Mouse (Mus musculus) midbrain, postnatal 0 days (tissue): Measurements from ENCODE around the gene Cox7a2l. TPM values are rescaled to one million over a fixed set of nuclear protein-coding genes. Genes with fewer than 3 reads are reported as not detected.
A peak's percentile ranks its signal among the peaks of the same experiment; 100 is the strongest.

Experiments
- ATAC-seq: fragments of 200-750 bp; cut with Nextera tagmentation; 2 replicates; pipeline ENCODE4 v1.8.0; 2017; ENCODE audit warnings: moderate number of reproducible peaks, mild to moderate bottlenecking, moderate TSS enrichment, moderate library complexity; ENCODE audit not compliant: low FRiP score
- DNase-seq: peaks from one replicate; pipeline ENCODE4 v3.0.0-alpha.2; 2015; ENCODE audit warnings: low spot score
- H3K27ac ChIP-seq: fragments of 300-500 bp; sonication (generic); 2 replicates; pipeline ENCODE4 v1.5.1; 2014; ENCODE audit warnings: low read depth, mild to moderate bottlenecking, low read length, mixed read lengths
- H3K27me3 ChIP-seq: fragments of 300-500 bp; sonication (generic); 2 replicates; pipeline ENCODE4 v1.6.1; 2014; ENCODE audit warnings: low read length, control low read depth, mixed read lengths; ENCODE audit not compliant: insufficient read depth
- H3K36me3 ChIP-seq: fragments of 300-500 bp; sonication (generic); 2 replicates; pipeline ENCODE4 v1.6.1; 2014; ENCODE audit warnings: low read length, control low read depth, mixed read lengths; ENCODE audit not compliant: insufficient read depth
- H3K4me1 ChIP-seq: fragments of 300-500 bp; sonication (generic); 2 replicates; pipeline ENCODE4 v1.6.1; 2014; ENCODE audit warnings: mild to moderate bottlenecking, control low read depth, antibody characterized with exemption, low read length, mixed read lengths; ENCODE audit not compliant: insufficient read depth
- H3K4me2 ChIP-seq: fragments of 300-500 bp; sonication (generic); 2 replicates; pipeline ENCODE4 v1.6.1; 2014; ENCODE audit warnings: low read depth, mild to moderate bottlenecking, low read length, mixed read lengths; ENCODE audit not compliant: poor library complexity, severe bottlenecking
- H3K4me3 ChIP-seq: fragments of 300-500 bp; sonication (generic); 2 replicates; pipeline ENCODE4 v1.5.1; 2014; ENCODE audit warnings: low read depth, mild to moderate bottlenecking, low read length, moderate library complexity
- H3K9ac ChIP-seq: fragments of 300-500 bp; sonication (generic); replicated peaks from 2 replicates; pipeline ENCODE4 v1.6.1; 2014; ENCODE audit warnings: mild to moderate bottlenecking, low read length, moderate library complexity, mixed read lengths; ENCODE audit not compliant: poor library complexity, severe bottlenecking
- H3K9me3 ChIP-seq: fragments of 300-500 bp; sonication (generic); 2 replicates; pipeline ENCODE4 v1.6.1; 2016; ENCODE audit warnings: low read length, control low read depth
- CTCF ChIP-seq: IDR thresholded peaks from 2 replicates; pipeline ENCODE4 v1.5.1; 2016; ENCODE audit warnings: antibody characterized with exemption, mild to moderate bottlenecking
- WGBS: fragments of 180-500 bp; shearing (Covaris S2); extraction: QIAGEN DNeasy Blood & Tissue Kit; methylation state at CpG from one replicate; pipeline ENCODE4 v1.1.7; 2014; 5-methylcytosine and 5-hydroxymethylcytosine counted together
- polyA plus RNA-seq: library from polyadenylated mRNA; unstranded; fragments of >200 nt; fragmentation: Nextera tagmentation; extraction: Ambion mirVana; gene quantifications from 2 replicates; pipeline ENCODE4 v1.2.1, GENCODE M21; 2015
- total RNA-seq: library from RNA; depleted of rRNA; stranded (reverse); fragments of >200 nt; gene quantifications from 2 replicates; pipeline ENCODE4 v1.2.3, GENCODE M21; 2014; rRNA removed

Cox7a2l gene
- total RNA-seq (354 and 498 TPM in 2 replicates), polyA plus RNA-seq (228 and 230 TPM in 2 replicates)

- H3K27ac ChIP-seq, result no peak within 1 kb of the TSS
- H3K9me3 ChIP-seq, result no peaks in the 10 kb centered on the region
- no peak for TF ChIP-seq CTCF
- no peak within 1 kb of the TSS for H3K4me2 ChIP-seq
- H3K27me3 ChIP-seq, result no peaks in the 10 kb centered on the region
- no peak for ATAC-seq
- WGBS, result 93% methylated on average over 8 of the region's 8 CpGs
- H3K36me3 ChIP-seq, result no peaks in the 10 kb centered on the region
- H3K4me1 ChIP-seq, result peaks cover 9% of the 10 kb centered on the region; the same call in 1 of the 2 replicates
- H3K9ac ChIP-seq, result no peak within 1 kb of the TSS
- no peak within 1 kb of the TSS for H3K4me3 ChIP-seq
- DNase-seq, result no peak
These were observed at the start of gene Cox7a2l for GRCm38 (mm10) chr17:83517280-83518015. Gene Cox7a2l, minus strand, starts transcription at chr17:83517330.

- H3K36me3 ChIP-seq, result no peaks in the 10 kb centered on the region
- 77% methylated on average over 4 of the region's 4 CpGs for WGBS
- no peak overlapping the region for H3K4me3 ChIP-seq
- ATAC-seq (peak; percentile 31; the same call in 1 of the 2 replicates), DNase-seq (peak; percentile 79)
- no peaks in the 10 kb centered on the region for H3K4me1 ChIP-seq
- no peaks in the 10 kb centered on the region for H3K27me3 ChIP-seq
- H3K4me2 ChIP-seq, result no peak overlapping the region
- TF ChIP-seq CTCF, result no peak
- no peak overlapping the region for H3K27ac ChIP-seq
- no peaks in the 10 kb centered on the region for H3K9me3 ChIP-seq
- no peak overlapping the region for H3K9ac ChIP-seq
These were observed 48.4 kb upstream of the Cox7a2l start for GRCm38 (mm10) chr17:83565506-83565905.

DNA sequence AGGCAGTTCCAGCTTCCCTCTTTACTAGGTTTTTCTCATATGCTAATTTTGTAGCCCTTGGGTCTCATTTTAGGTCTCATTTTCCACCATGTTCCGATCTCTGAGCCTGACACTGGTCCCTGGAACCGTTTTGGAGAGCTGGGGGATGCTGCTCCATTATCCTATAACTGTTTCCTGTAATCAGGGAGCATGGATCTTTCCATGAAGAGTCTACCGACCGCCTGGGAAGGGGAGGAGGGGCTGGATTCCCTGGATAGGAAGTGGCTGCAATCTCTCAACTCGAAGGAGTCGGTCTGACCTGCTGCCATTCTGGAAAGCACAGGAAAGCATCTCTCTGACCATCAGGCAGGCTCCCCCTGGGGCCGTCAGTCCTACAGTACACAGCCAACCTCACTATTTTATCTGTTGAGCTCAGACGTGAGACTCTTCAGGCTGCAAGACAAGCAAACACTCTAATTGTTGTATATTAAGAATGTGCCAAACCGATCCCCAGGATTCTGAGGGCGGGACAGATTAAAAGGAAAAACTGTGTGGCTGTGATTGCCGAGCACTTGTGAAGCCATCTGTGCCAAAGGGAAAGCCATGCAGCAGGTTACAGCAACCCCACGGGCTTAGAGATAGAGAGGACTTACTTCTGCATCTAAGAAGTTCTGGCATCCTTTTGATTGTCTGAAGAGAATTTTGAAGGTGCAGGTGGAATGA is 47.1 kb upstream of the Cox7a2l start:
- WGBS, result 69% methylated on average over 12 of the region's 12 CpGs
- no peak overlapping the region for H3K4me2 ChIP-seq
- no peak overlapping the region for H3K4me3 ChIP-seq
- H3K36me3 ChIP-seq, result no peaks in the 10 kb centered on the region
- DNase-seq, result no peak
- TF ChIP-seq CTCF, result no peak
- no peak overlapping the region for H3K9ac ChIP-seq
- no peak overlapping the region for H3K27ac ChIP-seq
- no peaks in the 10 kb centered on the region for H3K4me1 ChIP-seq
- no peaks in the 10 kb centered on the region for H3K27me3 ChIP-seq
- no peak for ATAC-seq
- H3K9me3 ChIP-seq, result no peaks in the 10 kb centered on the region

- WGBS, result 49% methylated on average over 10 of the region's 10 CpGs
- ATAC-seq (no peak), DNase-seq (no peak)
- H3K9ac ChIP-seq, result no peak overlapping the region
- TF ChIP-seq CTCF, result peak; percentile 63
- no peaks in the 10 kb centered on the region for H3K4me1 ChIP-seq
- no peak overlapping the region for H3K4me2 ChIP-seq
- H3K36me3 ChIP-seq, result no peaks in the 10 kb centered on the region
- H3K9me3 ChIP-seq, result no peaks in the 10 kb centered on the region
- no peaks in the 10 kb centered on the region for H3K27me3 ChIP-seq
- H3K27ac ChIP-seq, result no peak overlapping the region
- no peak overlapping the region for H3K4me3 ChIP-seq
These were observed 46.6 kb upstream of the Cox7a2l start for GRCm38 (mm10) chr17:83563703-83564111.

DNA sequence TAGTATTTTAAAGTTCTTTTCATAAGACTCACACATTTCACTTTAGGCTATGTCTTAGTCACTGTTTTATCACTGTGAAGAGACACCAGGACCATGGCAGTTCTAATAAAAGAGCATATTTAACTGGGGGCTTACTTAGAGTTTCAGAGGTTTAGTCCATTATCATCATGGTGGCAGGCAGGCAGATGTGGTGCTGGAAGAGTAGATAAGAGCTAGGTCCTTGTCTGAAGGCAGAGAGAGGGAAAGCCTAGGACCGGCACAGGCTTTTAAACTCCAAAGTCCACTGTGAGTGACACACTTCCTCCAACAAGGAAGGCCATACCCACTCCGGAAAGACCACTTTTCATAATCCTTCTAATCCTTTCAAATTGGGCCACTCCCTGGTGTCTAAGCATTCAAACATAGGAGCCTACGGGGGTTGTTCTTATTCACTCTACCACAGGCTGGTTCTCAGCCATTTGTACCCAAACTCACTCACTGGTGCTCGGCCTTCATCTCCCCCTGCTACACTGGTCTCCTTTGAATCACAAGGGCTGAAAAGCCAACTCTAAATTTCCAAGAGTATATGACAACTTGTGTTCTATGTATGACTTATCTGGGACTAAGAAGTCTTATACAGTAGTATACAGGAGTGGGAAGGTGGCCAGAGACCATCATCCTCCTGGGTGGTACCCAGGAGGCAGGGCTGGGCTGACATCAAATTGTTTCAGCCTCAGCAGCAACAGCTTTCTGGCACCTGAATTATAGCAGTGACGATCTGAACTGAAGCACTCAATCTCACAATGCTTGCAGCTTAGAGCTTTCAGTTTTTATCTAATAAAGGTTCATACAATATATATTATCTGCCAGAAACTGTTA is 45.3 kb upstream of the Cox7a2l start:
- no peaks in the 10 kb centered on the region for H3K4me1 ChIP-seq
- ATAC-seq (no peak), DNase-seq (no peak)
- H3K4me2 ChIP-seq, result no peak overlapping the region
- WGBS, result 81% methylated on average over 5 of the region's 5 CpGs
- no peaks in the 10 kb centered on the region for H3K27me3 ChIP-seq
- H3K9ac ChIP-seq, result no peak overlapping the region
- no peak overlapping the region for H3K4me3 ChIP-seq
- no peaks in the 10 kb centered on the region for H3K36me3 ChIP-seq
- no peak for TF ChIP-seq CTCF
- H3K27ac ChIP-seq, result no peak overlapping the region
- H3K9me3 ChIP-seq, result no peaks in the 10 kb centered on the region
